In the genomic region with DNA sequence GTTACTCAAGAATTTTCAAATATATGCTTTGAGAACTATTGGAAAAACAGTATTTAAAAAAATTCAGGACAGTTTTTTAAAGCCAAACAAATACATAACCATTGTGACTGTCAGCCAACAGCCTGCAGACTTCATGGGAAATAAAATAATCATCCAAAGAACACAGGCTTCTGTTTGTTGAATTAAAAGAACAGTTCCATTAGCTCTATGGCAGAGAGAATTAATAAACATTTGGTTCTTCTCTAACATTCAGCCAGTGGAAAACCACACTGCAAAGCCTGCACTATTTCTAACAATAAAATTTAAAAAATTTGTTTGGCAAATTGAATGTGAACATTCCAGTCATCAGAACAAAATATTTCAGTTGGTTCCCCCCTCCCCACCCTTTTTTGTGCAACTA, we compare ENCODE assay signal across 13 mouse cellular contexts.
"Had no signal": no experiment of that assay in that cellular context is flagged by ENCODE, and none has a peak within 500 bp of the region (broad histone marks: within the 10 kb centered on the region; RNA-seq: fewer than 3 reads in every experiment).

No protein-coding gene starts in this region.

- H3K27ac ChIP-seq: limb, embryonic 12.5 days; limb, embryonic 15.5 days; liver, embryonic 14.5 days had no signal

- H3K4me3 ChIP-seq: limb, embryonic 12.5 days; limb, embryonic 15.5 days had no signal

- H3K4me1 ChIP-seq: limb, embryonic 12.5 days; limb, embryonic 15.5 days had no signal

- DNase-seq: kidney, adult 18-20 months; kidney, postnatal 10 days; kidney, postnatal 36 days; left cerebral cortex, postnatal 4 days; liver, postnatal 0 days; lung, postnatal 14 days; midbrain, embryonic 14.5 days; thymus, adult 18-20 months; thymus, postnatal 14 days; thymus, postnatal 4 days had no signal
